Mouse (Mus musculus) thymus, postnatal 0 days (tissue): ENCODE results near the gene Clcc1. TPM values are rescaled to one million over a fixed set of nuclear protein-coding genes. Genes with fewer than 3 reads are reported as not detected.

Experiments used
- DNase-seq: peaks from one replicate; pipeline ENCODE4 v3.0.0-alpha.2; 2015; ENCODE audit warnings: low spot score
- polyA plus RNA-seq: library from polyadenylated mRNA; unstranded; fragments of >200 nt; fragmentation: Nextera tagmentation; extraction: Ambion mirVana; gene quantifications from 2 replicates; pipeline ENCODE4 v1.2.1, GENCODE M21; 2015

Gene Clcc1
- polyA plus RNA-seq, 1 experiment from 2014 or later, result 75.4 TPM

DNA sequence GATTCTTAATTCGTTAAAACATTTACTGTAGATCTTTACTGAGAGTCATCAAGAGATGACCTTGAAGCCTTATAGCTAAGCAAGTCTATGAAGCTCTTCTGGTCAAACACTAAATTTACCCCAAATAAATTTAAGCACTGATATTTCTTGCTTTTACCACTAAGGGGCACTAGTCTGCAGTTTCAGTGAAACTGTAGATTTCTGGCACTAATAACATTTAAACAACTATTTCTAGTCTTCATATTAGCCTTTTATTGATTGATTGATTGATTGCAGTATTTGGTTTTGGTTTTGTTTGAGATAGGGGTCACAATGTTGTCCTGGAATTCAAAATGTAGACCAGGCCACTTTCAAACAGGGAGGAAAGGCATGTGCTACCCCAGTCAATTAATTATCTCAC, 47.5 kb downstream of the Clcc1 start:
- DNase-seq, result peak; percentile 11

- DNase-seq, result no peak
These were observed 49.1 kb downstream of the Clcc1 start for GRCm38 (mm10) chr3:108702789-108703188.

DNA sequence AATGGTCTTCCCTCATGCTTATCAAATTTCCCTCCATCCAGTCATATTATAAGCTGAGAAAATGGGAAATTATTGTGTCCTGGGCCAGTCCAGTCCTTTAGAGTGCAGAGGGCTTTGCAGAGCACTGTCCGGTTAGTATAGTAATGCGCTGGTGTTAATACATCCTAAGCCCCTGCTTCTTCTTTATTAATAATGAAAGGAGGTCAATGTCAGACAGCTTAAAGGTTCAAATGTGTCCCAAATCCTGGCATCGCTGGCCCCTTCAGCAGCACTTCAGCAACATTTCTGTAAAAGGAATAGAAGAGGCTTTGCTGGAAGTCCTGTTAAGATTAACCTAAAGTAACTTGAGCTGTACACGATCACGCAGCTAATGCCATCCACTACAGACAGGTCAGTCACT, 57.6 kb downstream of the Clcc1 start:
- DNase-seq, result no peak

DNA sequence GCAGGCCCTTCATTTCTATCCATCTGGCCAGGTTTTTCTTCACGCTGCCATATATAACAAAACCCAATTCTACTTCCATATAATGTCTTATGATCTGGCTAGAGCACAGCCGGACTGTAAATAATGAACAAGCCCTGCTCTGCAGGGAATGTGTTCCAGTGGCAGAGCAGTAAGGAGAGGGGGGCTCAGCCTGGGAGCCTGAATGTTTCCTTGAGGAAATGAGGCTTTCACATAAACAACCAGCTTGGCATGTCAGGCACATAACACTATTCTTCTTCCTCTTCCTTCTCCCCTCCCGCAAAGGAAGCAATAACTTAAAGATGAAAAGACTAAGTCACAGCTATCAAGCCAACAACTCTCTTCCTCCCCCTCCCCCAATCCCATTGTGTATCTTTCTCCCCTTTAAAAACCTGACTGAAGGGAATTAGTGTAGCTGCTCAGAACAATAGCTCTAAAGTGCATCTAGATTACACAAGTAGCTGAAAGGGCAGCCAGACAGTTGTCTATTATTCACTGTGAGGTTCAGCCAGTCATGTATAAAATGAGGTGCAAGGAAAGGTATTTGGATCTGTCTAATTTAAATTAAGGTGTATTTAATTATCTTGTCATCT, 59.5 kb downstream of the Clcc1 start:
- DNase-seq, result peak; percentile 38

DNA sequence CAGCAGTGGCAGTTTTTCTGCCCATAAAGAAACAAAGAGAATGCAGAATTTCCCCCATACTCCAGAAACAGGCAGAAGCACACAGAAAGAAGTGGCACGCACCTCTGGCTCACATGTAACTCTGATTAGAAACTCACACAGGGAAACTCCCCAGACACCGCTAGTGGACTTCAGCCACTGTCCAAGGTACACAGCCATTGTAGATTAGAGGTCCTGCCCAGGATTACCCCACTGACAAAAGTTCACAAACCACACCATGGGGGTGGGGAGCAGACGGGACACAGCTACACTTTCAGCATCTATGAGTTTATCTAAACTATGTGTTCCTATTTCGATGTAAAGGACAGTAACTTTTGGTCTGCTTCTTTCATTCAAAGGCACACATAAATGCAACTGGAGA, 61.1 kb downstream of the Clcc1 start:
- no peak for DNase-seq

DNA sequence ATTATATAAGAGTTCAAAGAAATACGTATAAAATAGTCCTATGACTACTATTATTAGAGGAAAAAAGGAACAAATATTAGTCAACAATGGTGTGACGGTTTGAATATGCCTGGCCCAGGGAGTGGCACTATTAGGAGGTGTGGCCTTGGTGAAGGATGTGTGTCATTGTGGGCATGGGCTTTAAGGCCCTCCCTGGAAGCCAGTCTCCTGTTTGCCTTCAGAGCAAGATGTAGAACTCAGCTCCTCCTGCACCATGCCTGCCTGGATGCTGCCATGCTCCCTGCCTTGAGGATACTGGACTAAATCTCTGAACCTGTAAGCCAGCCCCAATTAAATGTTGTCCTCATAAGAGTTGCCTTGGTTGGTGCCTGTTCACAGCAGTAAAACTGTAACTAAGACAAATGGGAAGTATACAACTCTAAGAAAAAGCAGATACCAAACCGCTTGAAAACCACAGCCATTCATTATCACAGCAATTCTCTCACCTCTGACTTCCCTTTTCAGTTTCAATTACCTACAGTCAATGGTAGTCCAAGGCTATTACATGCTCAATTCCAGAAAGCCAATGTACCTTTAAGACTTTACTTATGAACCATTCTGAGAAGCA, 64.3 kb downstream of the Clcc1 start:
- DNase-seq, result no peak

GRCm38 (mm10) chr3:108719357-108719756, 65.6 kb downstream of the Clcc1 start:
- DNase-seq, result no peak

DNA sequence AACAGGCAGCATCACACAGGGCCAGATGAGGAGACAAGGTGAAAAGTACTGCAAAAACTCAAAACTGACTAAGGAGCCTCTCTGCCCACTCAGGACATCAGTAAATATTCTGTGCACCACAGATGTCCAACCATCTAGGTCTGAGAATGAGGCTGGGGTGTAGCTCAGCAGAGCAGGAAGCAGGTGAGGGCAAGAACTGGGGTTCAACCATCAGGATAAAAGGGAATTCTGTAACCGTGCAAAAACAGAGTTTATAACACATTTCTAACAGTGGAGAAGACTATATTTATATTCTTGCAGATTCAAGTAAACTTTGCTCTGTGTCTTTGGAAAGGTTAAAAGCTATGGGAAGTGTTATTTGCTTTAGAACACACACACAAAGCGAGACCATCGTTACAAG, 66.0 kb downstream of the Clcc1 start:
- DNase-seq, result no peak

DNA sequence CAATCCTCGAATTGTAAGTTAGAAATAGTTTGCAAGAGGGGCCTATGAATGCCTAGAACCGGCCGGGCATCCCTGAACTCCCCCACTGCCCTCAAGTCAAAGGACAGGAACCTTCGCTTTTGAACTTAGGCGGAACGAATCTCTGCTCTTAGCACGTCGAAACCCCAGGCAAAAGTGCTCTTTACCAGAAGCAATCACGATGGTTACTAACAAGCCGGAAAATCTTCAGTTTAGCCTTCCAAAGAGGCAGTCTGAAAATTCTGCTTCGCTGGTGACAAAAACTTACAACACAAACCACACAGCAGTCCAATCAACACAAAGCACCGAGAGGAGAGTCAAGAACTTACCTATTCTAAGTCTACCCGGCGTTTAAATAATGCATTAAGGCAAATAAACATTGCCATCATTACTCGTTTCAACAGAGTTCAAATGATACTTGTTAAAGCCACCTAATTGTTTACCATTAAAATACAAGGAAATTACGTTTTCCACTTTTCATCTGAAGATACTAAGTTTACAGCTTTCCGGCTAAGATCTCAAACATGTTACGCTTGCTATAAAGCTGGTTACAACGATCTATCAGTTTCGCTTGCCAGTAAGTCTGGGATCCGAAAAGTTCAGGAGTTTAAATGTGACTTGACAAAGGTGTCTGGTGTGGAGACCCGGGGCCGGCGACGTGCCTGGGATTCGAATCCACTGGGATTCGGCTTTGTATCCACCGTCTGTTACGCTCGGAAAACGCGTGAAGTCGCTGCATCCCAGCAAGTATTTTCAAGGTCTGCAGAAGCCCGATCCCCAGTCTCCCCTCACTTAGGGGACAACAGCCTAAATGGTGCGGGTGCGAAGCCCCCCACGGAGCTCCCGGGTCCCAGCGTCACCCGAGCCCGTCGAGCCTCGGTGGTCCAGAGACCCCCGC, 67.6 kb downstream of the Clcc1 start:
- peak; percentile 38 for DNase-seq

DNA sequence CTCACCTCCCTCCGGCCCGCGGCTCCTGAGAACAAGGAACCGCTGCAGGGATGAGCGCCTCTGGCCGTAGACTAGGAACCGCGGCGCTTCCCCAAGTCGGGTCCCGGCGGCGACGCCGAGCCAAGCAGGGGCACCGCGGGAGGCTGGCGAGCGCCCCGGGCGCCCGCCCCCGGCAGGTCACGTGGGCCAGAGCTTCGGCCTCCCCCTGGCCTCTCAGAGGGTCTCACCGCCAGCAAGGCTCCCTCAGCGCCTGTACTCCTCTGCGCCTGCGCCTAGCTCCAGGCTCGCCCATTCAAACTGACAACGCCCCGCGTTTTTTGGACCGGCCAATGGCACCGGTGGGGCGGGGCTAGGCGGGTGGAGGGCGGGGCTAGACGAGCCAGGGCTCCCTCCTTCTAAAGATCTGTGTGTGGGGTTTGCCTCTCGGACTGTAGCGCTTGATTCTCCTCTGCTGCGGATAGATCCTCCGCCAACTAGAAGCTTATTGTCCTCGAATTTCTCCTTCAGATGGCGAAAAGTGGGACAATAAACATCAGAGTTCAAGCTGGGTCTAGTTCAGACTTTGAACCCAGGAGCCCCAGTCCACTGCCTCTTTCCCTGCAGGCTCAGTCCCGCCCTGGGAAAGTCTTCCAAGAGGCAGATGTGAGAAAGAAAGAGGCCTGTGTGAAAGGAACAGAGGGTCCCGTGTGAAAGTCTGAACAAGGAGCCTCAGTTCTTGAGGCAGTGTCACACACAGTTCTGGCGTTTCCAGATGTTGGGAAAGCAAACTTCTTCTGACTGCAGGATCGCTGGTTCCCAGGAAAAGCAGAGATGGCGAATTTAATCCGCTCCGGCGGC, 68.5 kb downstream of the Clcc1 start, which contains the start of gene Gpsm2:
TSS of gene Gpsm2 (minus strand) at position 274 of the 837 bp plus-strand sequence.
- DNase-seq, result peak; percentile 97

- no peak for DNase-seq
These were observed 72.7 kb downstream of the Clcc1 start for GRCm38 (mm10) chr3:108726413-108726812.

DNA sequence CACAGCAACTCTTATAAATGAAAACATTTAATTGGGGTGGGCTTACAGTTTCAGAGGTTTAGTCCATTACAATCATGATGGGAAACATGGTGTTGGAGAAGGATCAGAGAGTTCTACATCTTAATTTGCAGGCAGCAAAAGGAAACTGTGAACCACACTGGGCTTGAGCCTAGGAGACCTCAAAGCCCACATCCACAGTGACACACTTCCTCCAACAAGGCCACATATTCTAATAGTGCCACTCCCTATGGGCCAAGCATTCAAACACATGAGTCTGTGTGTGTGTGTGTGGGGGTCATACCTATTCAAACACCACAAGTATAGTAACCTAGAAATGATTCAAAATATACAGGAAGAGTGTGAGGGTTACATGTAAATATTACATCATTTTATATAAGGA, 73.6 kb downstream of the Clcc1 start:
- no peak for DNase-seq

DNA sequence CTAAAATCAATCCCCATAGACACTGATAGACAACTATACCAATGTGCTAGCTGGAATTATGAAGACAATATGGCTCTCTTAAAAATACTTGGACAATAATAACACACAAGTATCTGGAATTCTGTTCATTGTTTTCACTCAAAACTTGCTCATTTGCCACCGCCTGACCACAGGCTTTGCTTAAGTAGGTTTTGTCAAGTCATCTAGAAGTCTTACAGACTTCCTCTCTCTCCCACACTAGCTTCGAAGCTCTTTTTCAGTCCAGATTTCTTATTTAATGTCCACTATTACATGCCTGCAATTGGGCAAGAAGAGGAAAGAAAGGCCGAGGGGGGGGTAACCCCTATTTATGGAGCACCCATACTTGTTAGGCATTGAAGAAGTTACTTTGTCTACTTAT, 74.1 kb downstream of the Clcc1 start:
- no peak for DNase-seq

Other genes with a start within 250 kb of the Clcc1 start
- 2.2 and 3.4 TPM in 2 replicates for gene Celsr2, start 238.4 kb upstream of the Clcc1 start, polyA plus RNA-seq
- 122 and 127 TPM in 2 replicates for gene Sars, start 208.7 kb upstream of the Clcc1 start, polyA plus RNA-seq
- 0.22 TPM in 1 of 2 replicates, not detected in the other for gene 1700013F07Rik, start 119.8 kb upstream of the Clcc1 start, polyA plus RNA-seq
- 1.0 and 1.2 TPM in 2 replicates for gene 5330417C22Rik, start 117.4 kb upstream of the Clcc1 start, polyA plus RNA-seq
- 31.3 and 32.0 TPM in 2 replicates for gene Tmem167b, start 91.4 kb upstream of the Clcc1 start, polyA plus RNA-seq
- 45.5 and 48.4 TPM in 2 replicates for gene Taf13, start 82.2 kb upstream of the Clcc1 start, polyA plus RNA-seq
- 6.8 and 8.1 TPM in 2 replicates for gene Wdr47, start 62.6 kb upstream of the Clcc1 start, polyA plus RNA-seq
- gene Gpsm2, start 68.4 kb downstream of the Clcc1 start, polyA plus RNA-seq, result 29.6 and 34.4 TPM in 2 replicates
- gene Aknad1, start 85.7 kb downstream of the Clcc1 start, polyA plus RNA-seq, result 0.06 and 0.07 TPM in 2 replicates
- 43.5 and 51.6 TPM in 2 replicates for gene Stxbp3, start 186.6 kb downstream of the Clcc1 start, polyA plus RNA-seq
- 0.95 and 1.3 TPM in 2 replicates for gene Fndc7, start 236.1 kb downstream of the Clcc1 start, polyA plus RNA-seq